Mouse (Mus musculus) embryonic facial prominence, embryonic 11.5 days (tissue): ENCODE measurements at regions not wholly inside any gene's neighbourhood (a gene's known extent, or its start where the extent isn't known, plus 50 kb on each side); places are given as distances from the start of the nearest gene placed in this dataset.

Source experiments
- ATAC-seq: fragments of 200-750 bp; cut with Nextera tagmentation; replicated peaks from 2 replicates; pipeline ENCODE4 v1.8.0; 2017; ENCODE audit warnings: low read depth; ENCODE audit not compliant: insufficient number of reproducible peaks, low FRiP score, low TSS enrichment
- DNase-seq: peaks from one replicate; pipeline ENCODE4 v3.0.0-alpha.2; 2015; ENCODE audit warnings: low spot score
- H3K27ac ChIP-seq: fragments of 300-500 bp; sonication (generic); replicated peaks from 2 replicates; pipeline ENCODE4 v1.5.1; 2014; ENCODE audit warnings: mild to moderate bottlenecking, low read depth, low read length, control low read depth
- H3K27me3 ChIP-seq: fragments of 300-500 bp; sonication (generic); 2 replicates; pipeline ENCODE4 v1.6.1; 2014; ENCODE audit warnings: mild to moderate bottlenecking, low read length, moderate library complexity, mixed read lengths; ENCODE audit not compliant: control insufficient read depth, insufficient read depth
- H3K36me3 ChIP-seq: fragments of 300-500 bp; sonication (generic); replicated peaks from 2 replicates; pipeline ENCODE4 v1.6.1; 2014; ENCODE audit warnings: low read depth, mild to moderate bottlenecking, low read length, moderate library complexity, mixed read lengths; ENCODE audit not compliant: control insufficient read depth, insufficient read depth
- H3K4me1 ChIP-seq: fragments of 300-500 bp; sonication (generic); 2 replicates; pipeline ENCODE4 v1.6.1; 2014; ENCODE audit warnings: low read length, mixed read lengths; ENCODE audit not compliant: control insufficient read depth, insufficient read depth
- H3K4me2 ChIP-seq: fragments of 300-500 bp; sonication (generic); 2 replicates; pipeline ENCODE4 v1.6.1; 2014; ENCODE audit warnings: low read depth, mild to moderate bottlenecking, control low read depth, low read length, moderate library complexity
- H3K4me3 ChIP-seq: fragments of 300-500 bp; sonication (generic); 2 replicates; pipeline ENCODE4 v1.5.1; 2014; ENCODE audit warnings: low read depth, low read length, control low read depth
- H3K9ac ChIP-seq: fragments of 300-500 bp; sonication (generic); replicated peaks from 2 replicates; pipeline ENCODE4 v1.6.1; 2014; ENCODE audit warnings: mild to moderate bottlenecking, control low read depth, low read length
- H3K9me3 ChIP-seq: fragments of 300-500 bp; sonication (generic); replicated peaks from 2 replicates; pipeline ENCODE4 v1.6.1; 2016; ENCODE audit warnings: mild to moderate bottlenecking, low read length, inconsistent platforms, mixed read lengths; ENCODE audit not compliant: control insufficient read depth
- WGBS: fragments of 180-500 bp; shearing (Covaris S2); extraction: QIAGEN DNeasy Blood & Tissue Kit; methylation state at CpG from one replicate; pipeline ENCODE4 v1.1.7; 2014; 5-methylcytosine and 5-hydroxymethylcytosine counted together

- Histone ChIP-seq H3K4me3 (no peak overlapping the region), H3K36me3 (no peaks in the 10 kb centered on the region), H3K27me3 (no peaks in the 10 kb centered on the region), H3K9ac (no peak overlapping the region), H3K4me2 (no peak overlapping the region), H3K27ac (no peak overlapping the region), H3K9me3 (no peaks in the 10 kb centered on the region), H3K4me1 (no peaks in the 10 kb centered on the region)
- WGBS: 66% methylated on average over 20 of the region's 20 CpGs
- DNase-seq (no peak), ATAC-seq (no peak)
Observed at GRCm38 (mm10) chr3:120886063-120886841, 285.2 kb downstream of the Rwdd3 start.

GRCm38 (mm10) chr3:120885401-120885800, 286.1 kb downstream of the Rwdd3 start:
- WGBS: 80% methylated on average over 5 of the region's 5 CpGs
- Histone ChIP-seq H3K9me3 (no peaks in the 10 kb centered on the region), H3K4me3 (no peak overlapping the region), H3K4me1 (no peaks in the 10 kb centered on the region), H3K27me3 (no peaks in the 10 kb centered on the region), H3K9ac (no peak overlapping the region), H3K4me2 (no peak overlapping the region), H3K27ac (no peak overlapping the region), H3K36me3 (no peaks in the 10 kb centered on the region)
- DNase-seq (no peak), ATAC-seq (no peak)

GRCm38 (mm10) chr3:120884189-120884588, 287.3 kb downstream of the Rwdd3 start:
- no peak for DNase-seq

GRCm38 (mm10) chr3:120883650-120884049, 287.8 kb downstream of the Rwdd3 start:
- Histone ChIP-seq H3K4me3 (no peak overlapping the region), H3K4me2 (no peak overlapping the region), H3K27ac (no peak overlapping the region), H3K4me1 (no peaks in the 10 kb centered on the region), H3K9me3 (no peaks in the 10 kb centered on the region), H3K9ac (no peak overlapping the region), H3K36me3 (no peaks in the 10 kb centered on the region), H3K27me3 (no peaks in the 10 kb centered on the region)
- 69% methylated on average over 5 of the region's 5 CpGs for WGBS
- no peak for DNase-seq
- no peak for ATAC-seq

More at GRCm38 (mm10) chr3:120884189-120884588, 287.3 kb downstream of the Rwdd3 start:
- H3K27me3 ChIP-seq: no peaks in the 10 kb centered on the region
- no peaks in the 10 kb centered on the region for H3K9me3 ChIP-seq
- 70% methylated on average over 10 of the region's 10 CpGs for WGBS
- ATAC-seq: no peak
- H3K36me3 ChIP-seq: no peaks in the 10 kb centered on the region
- H3K9ac ChIP-seq: no peak overlapping the region
- H3K27ac ChIP-seq: no peak overlapping the region
- H3K4me3 ChIP-seq: no peak overlapping the region
- no peaks in the 10 kb centered on the region for H3K4me1 ChIP-seq
- no peak overlapping the region for H3K4me2 ChIP-seq

- Histone ChIP-seq H3K9ac (no peak overlapping the region), H3K27ac (no peak overlapping the region), H3K9me3 (no peaks in the 10 kb centered on the region), H3K36me3 (no peaks in the 10 kb centered on the region), H3K4me2 (no peak overlapping the region), H3K4me3 (no peak overlapping the region), H3K4me1 (no peaks in the 10 kb centered on the region), H3K27me3 (no peaks in the 10 kb centered on the region)
- ATAC-seq (no peak), DNase-seq (no peak)
- 77% methylated on average over 2 of the region's 2 CpGs for WGBS
Observed at GRCm38 (mm10) chr3:120879409-120879808, 292.1 kb downstream of the Rwdd3 start.

- H3K4me2 ChIP-seq: no peak overlapping the region
- H3K9me3 ChIP-seq: no peaks in the 10 kb centered on the region
- H3K4me1 ChIP-seq: no peaks in the 10 kb centered on the region
- H3K27me3 ChIP-seq: no peaks in the 10 kb centered on the region
- H3K27ac ChIP-seq: no peak overlapping the region
- H3K36me3 ChIP-seq: no peaks in the 10 kb centered on the region
- WGBS: 87% methylated on average over 3 of the region's 3 CpGs
- ATAC-seq (no peak), DNase-seq (no peak)
- no peak overlapping the region for H3K4me3 ChIP-seq
- H3K9ac ChIP-seq: no peak overlapping the region
Observed at GRCm38 (mm10) chr3:120875740-120876139, 295.8 kb downstream of the Rwdd3 start.

- no peaks in the 10 kb centered on the region for H3K27me3 ChIP-seq
- 74% methylated on average over 8 of the region's 8 CpGs for WGBS
- H3K9ac ChIP-seq: no peak overlapping the region
- H3K4me2 ChIP-seq: no peak overlapping the region
- ATAC-seq: no peak
- no peak for DNase-seq
- no peak overlapping the region for H3K4me3 ChIP-seq
- H3K36me3 ChIP-seq: no peaks in the 10 kb centered on the region
- no peaks in the 10 kb centered on the region for H3K9me3 ChIP-seq
- H3K27ac ChIP-seq: no peak overlapping the region
- no peaks in the 10 kb centered on the region for H3K4me1 ChIP-seq
Observed at GRCm38 (mm10) chr3:120865036-120865435, 306.5 kb downstream of the Rwdd3 start.

GRCm38 (mm10) chr3:120861641-120862040, 309.9 kb downstream of the Rwdd3 start:
- H3K4me1 ChIP-seq: no peaks in the 10 kb centered on the region
- ATAC-seq (no peak), DNase-seq (no peak)
- no peak overlapping the region for H3K9ac ChIP-seq
- no peak overlapping the region for H3K4me3 ChIP-seq
- H3K27ac ChIP-seq: no peak overlapping the region
- no peaks in the 10 kb centered on the region for H3K9me3 ChIP-seq
- H3K4me2 ChIP-seq: no peak overlapping the region
- 73% methylated on average over 4 of the region's 4 CpGs for WGBS
- H3K27me3 ChIP-seq: no peaks in the 10 kb centered on the region
- no peaks in the 10 kb centered on the region for H3K36me3 ChIP-seq
